Mouse (Mus musculus): Measurements from ENCODE around the gene Ccr10. TPM values are rescaled to one million over a fixed set of nuclear protein-coding genes. Genes with fewer than 3 reads are reported as not detected.
A peak's percentile ranks its signal among the peaks of the same experiment; 100 is the strongest.
"Not testable (repeated sequence)": the region's sequence is repeated elsewhere in the genome, so short reads cannot be mapped to it uniquely, and the experiment has no call there.

The Ccr10 gene
- polyA plus RNA-seq, 1 experiment from 2014 or later: 0.24 TPM

DNA sequence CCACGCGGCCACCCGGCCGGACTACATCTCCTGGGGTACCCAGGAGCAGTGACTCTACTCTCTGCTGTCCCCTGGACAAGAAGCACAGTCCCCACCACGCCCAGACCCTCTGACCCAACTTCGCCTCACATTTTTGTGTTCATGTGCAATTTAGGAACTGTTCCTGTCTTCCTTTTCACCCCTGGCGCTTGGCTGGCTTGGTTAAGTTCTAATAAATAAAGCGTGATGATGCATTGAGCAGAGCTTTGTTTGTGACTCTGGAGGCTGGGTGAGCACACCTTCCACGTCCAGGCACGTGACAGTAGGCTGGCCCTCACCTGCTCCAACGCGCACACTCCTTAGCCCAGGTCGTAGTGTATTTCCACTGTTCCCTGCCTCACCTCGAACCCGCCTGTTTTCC lies 13.7 kb downstream of the Ccr10 start:
- H3K4me3 ChIP-seq: no peak overlapping the region
- H3K4me1 ChIP-seq: peaks cover 17% of the 10 kb centered on the region
- H3K4me2 ChIP-seq (replicated peaks): no peak overlapping the region
- H3K27me3 ChIP-seq: peaks cover 54% of the 10 kb centered on the region
- 0 out of 2 replicates have a peak, but pooled peaks cover 14% of the 10 kb centered on the region for H3K36me3 ChIP-seq
- no peak overlapping the region for H3K27ac ChIP-seq
- no peak for ATAC-seq (ENCODE audit: insufficient number of reproducible peaks, insufficient read depth, low FRiP score, low TSS enrichment)
- no peaks in the 10 kb centered on the region for H3K9me3 ChIP-seq
- no peak overlapping the region for H3K9ac ChIP-seq
- WGBS: 84% methylated on average over 15 of the region's 15 CpGs

DNA sequence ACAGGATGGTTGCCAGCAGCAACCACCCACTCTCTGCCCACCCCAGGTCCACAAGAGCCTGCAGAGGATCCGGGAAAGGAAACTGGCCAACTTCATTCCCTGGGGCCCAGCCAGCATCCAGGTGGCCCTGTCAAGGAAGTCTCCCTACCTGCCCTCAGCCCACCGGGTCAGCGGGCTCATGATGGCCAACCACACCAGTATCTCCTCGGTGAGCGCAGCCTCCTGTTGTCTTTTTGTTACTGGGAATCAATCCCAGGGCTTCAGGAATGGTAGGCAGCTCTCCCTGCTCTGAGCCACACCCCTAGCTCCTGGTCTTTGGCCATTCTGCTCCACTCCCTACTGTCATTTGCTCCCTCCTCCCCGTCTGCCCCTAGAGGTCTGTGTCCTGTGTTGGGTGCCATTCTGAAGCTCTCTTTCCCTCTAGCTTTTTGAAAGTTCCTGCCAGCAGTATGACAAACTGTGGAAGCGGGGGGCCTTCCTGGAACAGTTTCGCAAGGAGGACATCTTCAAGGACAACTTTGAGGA lies 14.2 kb downstream of the Ccr10 start:
- not testable (repeated sequence) for H3K27ac ChIP-seq; H3K9ac ChIP-seq; ATAC-seq (ENCODE audit: insufficient number of reproducible peaks, insufficient read depth, low FRiP score, low TSS enrichment); H3K4me2 ChIP-seq (replicated peaks); H3K4me3 ChIP-seq; H3K9me3 ChIP-seq
- peaks cover 49% of the 10 kb centered on the region for H3K27me3 ChIP-seq
- WGBS: 83% methylated on average over 8 of the region's 8 CpGs
- H3K4me1 ChIP-seq: peaks cover 22% of the 10 kb centered on the region
- 0 out of 2 replicates have a peak, but pooled peaks cover 14% of the 10 kb centered on the region for H3K36me3 ChIP-seq

DNA sequence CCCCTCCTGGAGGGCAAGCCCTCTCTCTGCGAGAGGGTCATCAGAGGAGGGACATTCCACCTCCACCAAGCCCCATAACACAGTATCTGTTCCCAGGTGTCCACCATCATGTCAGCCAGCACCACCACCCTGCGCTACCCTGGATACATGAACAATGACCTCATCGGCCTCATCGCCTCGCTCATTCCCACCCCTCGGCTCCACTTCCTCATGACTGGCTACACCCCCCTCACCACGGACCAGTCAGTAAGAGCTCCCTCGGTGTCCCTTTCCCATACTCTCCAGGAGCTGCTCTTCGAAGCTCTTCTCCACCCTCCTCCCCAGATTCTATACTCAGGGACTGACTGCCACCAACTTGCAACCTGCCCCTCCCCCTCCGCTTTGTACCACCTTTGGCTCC lies 15.1 kb downstream of the Ccr10 start:
- Histone ChIP-seq H3K27me3 (peaks cover 40% of the 10 kb centered on the region), H3K4me1 (peaks cover 25% of the 10 kb centered on the region), H3K36me3 (0 out of 2 replicates have a peak, but pooled peaks cover 14% of the 10 kb centered on the region)
- ATAC-seq (ENCODE audit: insufficient number of reproducible peaks, insufficient read depth, low FRiP score, low TSS enrichment); H3K9ac ChIP-seq; H3K9me3 ChIP-seq; H3K27ac ChIP-seq; H3K4me3 ChIP-seq; H3K4me2 ChIP-seq (replicated peaks): not testable (repeated sequence)
- WGBS: 78% methylated on average over 10 of the region's 10 CpGs

DNA sequence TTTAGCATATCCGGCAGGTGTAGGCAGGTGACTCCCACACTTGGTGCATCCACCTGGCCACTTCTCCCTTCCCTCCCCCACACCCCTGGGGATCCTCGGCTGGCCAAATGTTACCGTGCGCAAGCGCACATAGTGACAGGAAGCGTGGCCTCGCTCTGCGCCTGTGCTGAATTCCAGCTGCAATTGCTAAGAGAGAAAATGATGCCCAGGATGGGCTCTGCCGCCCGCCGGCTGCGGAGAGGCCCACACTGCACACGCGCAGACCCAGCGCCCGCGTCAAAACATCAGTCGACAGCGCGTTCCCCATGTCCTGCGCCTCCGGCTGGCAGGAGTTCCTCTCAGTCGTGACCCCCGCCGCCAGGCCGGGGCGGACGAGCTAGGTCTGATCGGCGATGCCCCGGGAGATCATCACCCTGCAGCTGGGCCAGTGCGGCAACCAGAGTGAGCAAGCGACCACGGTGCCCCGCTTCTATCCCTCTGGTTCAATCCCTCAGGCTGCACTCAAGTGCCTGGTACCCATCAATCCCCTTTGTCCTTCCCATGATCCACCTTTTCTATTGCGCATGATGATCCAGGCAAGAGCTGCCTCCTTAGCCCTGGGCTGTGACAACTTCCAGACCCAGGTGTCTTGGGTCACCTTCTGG lies 19.4 kb downstream of the Ccr10 start, which contains the start of gene Tubg2:
TSS of gene Tubg2 (plus strand) at position 180 of the 644 bp plus-strand sequence.
- peak within 1 kb of the TSS; percentile 68; the same call in 1 of the 2 replicates for H3K27ac ChIP-seq
- H3K27me3 ChIP-seq: no peaks in the 10 kb centered on the region; the same call in 1 of the 2 replicates
- 2% methylated on average over 34 of the region's 36 CpGs for WGBS
- H3K9ac ChIP-seq: peak within 1 kb of the TSS; percentile 52
- H3K4me1 ChIP-seq: peaks cover 13% of the 10 kb centered on the region; the same call in 1 of the 2 replicates
- no peaks in the 10 kb centered on the region for H3K9me3 ChIP-seq
- peak within 1 kb of the TSS; percentile 59 for H3K4me2 ChIP-seq (replicated peaks)
- peak; percentile 67 for ATAC-seq (ENCODE audit: insufficient number of reproducible peaks, insufficient read depth, low FRiP score, low TSS enrichment)
- H3K36me3 ChIP-seq: no peaks in the 10 kb centered on the region
- peak within 1 kb of the TSS; percentile 37 for H3K4me3 ChIP-seq

DNA sequence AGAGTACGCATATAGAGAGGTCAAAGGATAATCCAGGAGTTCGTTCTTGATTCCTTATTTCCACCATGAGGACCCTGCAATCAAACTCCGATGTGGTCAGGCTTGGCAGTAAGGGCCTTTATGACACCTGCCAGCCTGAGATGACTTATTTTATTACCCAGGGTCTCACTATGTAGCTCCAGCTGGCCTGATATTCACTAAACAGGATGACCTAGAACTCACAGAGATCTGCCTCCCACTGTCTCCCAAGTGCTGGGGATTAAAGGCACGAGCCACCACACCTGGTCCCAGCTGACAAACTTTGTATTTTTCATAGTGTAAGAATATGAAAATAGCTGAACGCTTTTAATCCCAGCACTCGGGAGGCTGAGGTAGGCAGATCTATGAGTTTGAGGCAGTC lies 20.1 kb downstream of the Ccr10 start:
- Histone ChIP-seq H3K27ac (no peak overlapping the region), H3K9ac (no peak overlapping the region), H3K36me3 (no peaks in the 10 kb centered on the region), H3K4me1 (peaks cover 13% of the 10 kb centered on the region; the same call in 1 of the 2 replicates), H3K4me2 (replicated peaks) (peak overlapping the region; percentile 59; the same call in 1 of the 2 replicates), H3K27me3 (no peaks in the 10 kb centered on the region; the same call in 1 of the 2 replicates), H3K9me3 (no peaks in the 10 kb centered on the region), H3K4me3 (no peak overlapping the region)
- no peak for ATAC-seq (ENCODE audit: insufficient number of reproducible peaks, insufficient read depth, low FRiP score, low TSS enrichment)
- WGBS: 69% methylated on average over 6 of the region's 6 CpGs

DNA sequence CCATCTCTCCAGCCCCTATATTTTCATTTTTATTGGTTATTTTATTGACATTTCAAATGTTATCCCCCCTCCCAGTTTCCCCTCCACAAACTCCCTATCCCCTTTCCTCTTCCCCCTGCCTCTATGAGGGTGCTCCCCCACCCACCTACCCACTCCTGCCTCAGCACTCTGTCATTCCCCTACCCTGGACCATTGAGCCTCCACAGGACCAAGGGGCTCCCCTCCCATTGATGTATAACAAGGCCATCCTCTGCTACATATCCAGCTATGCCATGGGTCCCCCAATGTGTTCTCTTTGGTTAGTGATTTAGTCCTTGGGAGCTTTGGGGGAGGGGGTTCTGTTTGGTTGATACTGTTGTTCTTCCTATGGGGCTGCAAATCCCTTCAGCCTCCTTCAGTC lies 20.6 kb downstream of the Ccr10 start:
- Histone ChIP-seq H3K36me3 (no peaks in the 10 kb centered on the region), H3K27me3 (no peaks in the 10 kb centered on the region; the same call in 1 of the 2 replicates), H3K9ac (no peak overlapping the region), H3K9me3 (no peaks in the 10 kb centered on the region), H3K4me3 (no peak overlapping the region), H3K4me2 (replicated peaks) (no peak overlapping the region), H3K27ac (no peak overlapping the region), H3K4me1 (peaks cover 16% of the 10 kb centered on the region)
- no peak for ATAC-seq (ENCODE audit: insufficient number of reproducible peaks, insufficient read depth, low FRiP score, low TSS enrichment)

DNA sequence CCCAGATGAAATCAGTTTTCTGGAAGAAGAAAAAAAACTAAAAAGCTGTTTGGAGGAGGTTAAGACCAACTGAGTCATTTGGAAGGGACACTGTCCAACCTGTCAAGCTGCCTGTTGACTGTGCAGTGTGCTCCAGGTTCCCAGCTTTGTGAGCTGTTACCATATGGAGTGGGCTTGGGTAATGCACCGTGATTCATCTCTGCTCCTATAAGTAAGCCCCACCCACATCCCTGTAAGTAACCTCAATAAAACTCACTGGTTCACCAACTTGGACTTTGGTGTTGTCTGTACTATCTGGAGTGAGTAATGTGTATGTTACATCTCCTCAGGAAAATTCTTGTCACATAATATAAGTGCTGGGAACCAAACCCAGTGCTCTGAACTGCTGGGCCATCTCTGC lies 22.4 kb downstream of the Ccr10 start:
- no peak overlapping the region for H3K27ac ChIP-seq
- WGBS: 80% methylated on average over 1 of the region's 1 CpGs
- no peak overlapping the region for H3K4me3 ChIP-seq
- no peak overlapping the region for H3K9ac ChIP-seq
- H3K4me2 ChIP-seq (replicated peaks): no peak overlapping the region
- H3K4me1 ChIP-seq: peaks cover 34% of the 10 kb centered on the region
- no peaks in the 10 kb centered on the region for H3K36me3 ChIP-seq
- no peak for ATAC-seq (ENCODE audit: insufficient number of reproducible peaks, insufficient read depth, low FRiP score, low TSS enrichment)
- no peaks in the 10 kb centered on the region; the same call in 1 of the 2 replicates for H3K27me3 ChIP-seq
- no peaks in the 10 kb centered on the region for H3K9me3 ChIP-seq

DNA sequence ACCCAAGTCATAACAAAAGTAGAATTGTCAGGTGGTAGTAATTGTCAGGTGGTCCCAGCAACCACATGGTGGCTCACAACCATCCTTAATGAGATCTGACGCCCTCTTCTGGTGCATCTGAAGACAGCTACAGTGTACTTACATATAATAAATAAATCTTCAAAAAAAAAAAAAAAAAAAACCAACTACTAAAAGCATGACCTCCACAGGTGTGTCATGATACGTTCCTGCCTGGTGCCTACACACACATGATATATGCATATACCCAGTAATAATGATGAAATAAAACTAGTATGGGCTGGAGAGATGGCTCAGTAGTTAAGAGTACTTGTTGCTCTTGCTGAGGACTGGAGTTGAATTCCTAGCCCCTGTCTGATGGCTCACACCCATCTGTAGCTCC lies 24.2 kb downstream of the Ccr10 start:
- no peak for ATAC-seq (ENCODE audit: insufficient number of reproducible peaks, insufficient read depth, low FRiP score, low TSS enrichment)
- Histone ChIP-seq H3K4me3 (no peak overlapping the region), H3K9ac (no peak overlapping the region), H3K4me2 (replicated peaks) (no peak overlapping the region), H3K4me1 (peaks cover 32% of the 10 kb centered on the region), H3K27ac (no peak overlapping the region), H3K36me3 (no peaks in the 10 kb centered on the region), H3K9me3 (no peaks in the 10 kb centered on the region), H3K27me3 (no peaks in the 10 kb centered on the region)
- WGBS: 57% methylated on average over 2 of the region's 2 CpGs

DNA sequence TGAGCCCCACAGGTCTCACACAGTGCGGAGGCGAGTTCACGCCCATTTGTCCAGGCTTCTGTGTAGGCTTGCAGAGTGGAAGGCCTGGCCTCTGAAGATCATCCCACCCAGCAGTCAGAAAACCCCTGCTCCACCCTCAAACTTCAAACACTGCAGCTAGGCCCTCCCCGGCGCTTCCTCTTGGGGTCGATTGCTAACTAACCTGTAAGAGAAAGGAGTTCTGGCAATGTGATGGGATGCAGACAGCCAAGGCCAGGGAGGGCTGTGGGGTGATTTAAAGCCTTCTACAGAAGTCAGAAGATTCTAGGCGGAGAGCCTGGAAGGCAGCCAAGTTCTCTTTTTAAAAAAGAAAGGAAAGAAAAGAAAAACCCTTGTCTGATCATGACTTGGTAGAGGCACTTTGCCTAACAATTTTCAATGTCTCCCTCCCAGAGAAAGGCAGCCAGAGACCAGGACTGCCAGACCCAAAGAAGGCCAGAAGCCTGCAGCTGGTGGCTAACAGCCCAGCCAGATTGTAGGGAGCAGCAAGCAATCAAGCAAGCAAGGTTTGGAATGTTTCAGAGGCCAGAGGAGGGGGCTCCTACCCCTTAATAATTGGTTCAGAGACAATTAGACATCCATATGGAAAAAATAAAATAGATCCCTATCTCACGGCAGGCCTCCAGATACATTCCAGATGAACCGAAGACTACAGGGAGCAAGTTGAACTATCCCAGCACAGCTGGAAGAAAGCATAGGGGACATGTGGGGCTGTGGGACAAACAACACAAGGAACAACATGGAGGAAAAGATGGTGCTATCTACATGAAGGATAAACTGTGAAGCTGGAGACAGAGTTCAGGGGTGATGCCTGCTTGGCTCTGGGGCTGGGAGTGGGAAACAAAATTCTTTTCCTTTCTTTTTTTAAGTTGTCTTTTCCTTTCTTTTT lies 25.8 kb downstream of the Ccr10 start:
- Histone ChIP-seq H3K4me1 (peaks cover 25% of the 10 kb centered on the region), H3K4me2 (replicated peaks) (no peak overlapping the region), H3K9ac (no peak overlapping the region), H3K9me3 (no peaks in the 10 kb centered on the region), H3K4me3 (no peak overlapping the region), H3K36me3 (no peaks in the 10 kb centered on the region), H3K27me3 (no peaks in the 10 kb centered on the region), H3K27ac (peak overlapping the region; percentile 86)
- ATAC-seq (ENCODE audit: insufficient number of reproducible peaks, insufficient read depth, low FRiP score, low TSS enrichment): peak; percentile 64; the same call in 1 of the 2 replicates
- WGBS: 29% methylated on average over 9 of the region's 9 CpGs

DNA sequence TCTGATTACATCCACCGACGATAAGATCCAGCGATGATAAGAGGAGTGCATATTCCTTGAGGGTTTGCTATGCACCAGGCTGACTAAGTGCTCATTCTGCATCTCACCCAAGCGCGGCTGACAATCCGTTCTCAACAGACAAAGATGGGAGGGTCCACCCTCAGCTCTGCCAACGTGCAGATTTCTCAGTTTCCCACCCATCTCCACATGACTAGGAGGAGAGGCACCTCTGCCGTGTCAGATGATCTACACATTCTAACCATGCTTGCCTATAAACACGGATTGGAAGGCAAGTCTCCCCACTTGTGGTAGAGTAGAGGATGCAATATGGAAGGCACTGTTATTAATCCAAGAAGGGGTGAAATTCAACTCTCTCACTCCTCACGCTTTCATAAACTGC lies 26.5 kb downstream of the Ccr10 start:
- Histone ChIP-seq H3K4me2 (replicated peaks) (no peak overlapping the region), H3K4me3 (no peak overlapping the region), H3K27me3 (no peaks in the 10 kb centered on the region), H3K9me3 (no peaks in the 10 kb centered on the region), H3K9ac (no peak overlapping the region), H3K27ac (peak overlapping the region; percentile 86), H3K4me1 (peaks cover 28% of the 10 kb centered on the region), H3K36me3 (no peaks in the 10 kb centered on the region)
- WGBS: 59% methylated on average over 10 of the region's 10 CpGs
- no peak for ATAC-seq (ENCODE audit: insufficient number of reproducible peaks, insufficient read depth, low FRiP score, low TSS enrichment)

DNA sequence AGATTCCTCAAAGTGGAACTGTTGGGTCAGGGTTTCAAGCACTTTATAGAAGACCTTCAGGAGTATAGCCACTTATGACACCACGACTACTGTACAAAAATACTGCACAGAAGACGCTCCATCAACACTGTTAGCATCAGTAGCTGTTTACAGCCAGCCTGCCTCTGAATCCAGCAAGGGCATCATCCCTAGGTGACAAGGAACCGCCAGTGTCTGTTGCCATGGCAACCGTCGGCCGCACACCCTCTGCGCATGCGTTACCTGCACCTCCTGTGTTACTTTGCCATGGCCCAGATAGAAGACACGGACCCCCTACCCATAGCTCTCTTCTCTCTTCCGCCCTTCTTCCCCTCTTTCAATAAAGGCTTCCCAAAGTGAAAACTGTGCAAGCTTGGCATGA lies 28.9 kb downstream of the Ccr10 start:
- 21% methylated on average over 10 of the region's 10 CpGs for WGBS
- Histone ChIP-seq H3K4me3 (no peak overlapping the region), H3K4me2 (replicated peaks) (no peak overlapping the region), H3K27me3 (no peaks in the 10 kb centered on the region), H3K36me3 (no peaks in the 10 kb centered on the region), H3K9me3 (no peaks in the 10 kb centered on the region), H3K27ac (no peak overlapping the region), H3K9ac (no peak overlapping the region), H3K4me1 (peaks cover 32% of the 10 kb centered on the region)
- ATAC-seq (ENCODE audit: insufficient number of reproducible peaks, insufficient read depth, low FRiP score, low TSS enrichment): no peak

All from embryonic facial prominence, embryonic 12.5 days (tissue).